Mouse (Mus musculus): Measurements from ENCODE around the gene Ceacam10.

- no peak for TF ChIP-seq POLR2A (IDR thresholded peaks at IDR 0.05; ENCODE audit: borderline replicate concordance, extremely low read depth, insufficient read depth, insufficient read length, poor library complexity, severe bottlenecking)
- TF ChIP-seq CTCF (IDR thresholded peaks at IDR 0.05; ENCODE audit: borderline replicate concordance, extremely low read depth, insufficient read depth, insufficient read length): no peak
Observed at GRCm38 (mm10) chr7:24771361-24771760, 5.6 kb upstream of the Ceacam10 start.

Measured in brain, embryonic 14.5 days (tissue).